Mouse (Mus musculus) neural tube, embryonic 11.5 days (tissue): ENCODE measurements around the gene Itgb3bp. TPM values are rescaled to one million over a fixed set of nuclear protein-coding genes. Genes with fewer than 3 reads are reported as not detected.
A peak's percentile ranks its signal among the peaks of the same experiment; 100 is the strongest.

Experiments used
- ATAC-seq: fragments of 200-750 bp; cut with Nextera tagmentation; 2 replicates; pipeline ENCODE4 v1.8.0; 2017; ENCODE audit warnings: moderate number of reproducible peaks, mild to moderate bottlenecking, moderate TSS enrichment, moderate library complexity; ENCODE audit not compliant: insufficient read depth, low FRiP score, low TSS enrichment
- DNase-seq: peaks from one replicate; pipeline ENCODE4 v3.0.0-alpha.2; 2015; ENCODE audit warnings: low spot score
- H3K27ac ChIP-seq: fragments of 300-500 bp; sonication (generic); 2 replicates; pipeline ENCODE4 v1.5.1; 2014; ENCODE audit warnings: low read depth, mild to moderate bottlenecking, low read length
- H3K27me3 ChIP-seq: fragments of 300-500 bp; sonication (generic); 2 replicates; pipeline ENCODE4 v1.6.1; 2014; ENCODE audit warnings: mild to moderate bottlenecking, low read length, mixed read lengths; ENCODE audit not compliant: control insufficient read depth, insufficient read depth
- H3K36me3 ChIP-seq: fragments of 300-500 bp; sonication (generic); 2 replicates; pipeline ENCODE4 v1.6.1; 2014; ENCODE audit warnings: mild to moderate bottlenecking, low read length, moderate library complexity, mixed read lengths; ENCODE audit not compliant: control insufficient read depth, insufficient read depth
- H3K4me1 ChIP-seq: fragments of 300-500 bp; sonication (generic); 2 replicates; pipeline ENCODE4 v1.6.1; 2014; ENCODE audit warnings: low read length, mixed read lengths; ENCODE audit not compliant: control insufficient read depth, insufficient read depth
- H3K4me2 ChIP-seq: fragments of 300-500 bp; sonication (generic); 2 replicates; pipeline ENCODE4 v1.6.1; 2014; ENCODE audit warnings: low read depth, mild to moderate bottlenecking, moderate library complexity
- H3K4me3 ChIP-seq: fragments of 300-500 bp; sonication (generic); 2 replicates; pipeline ENCODE4 v1.5.1; 2014; ENCODE audit warnings: low read depth, low read length
- H3K9ac ChIP-seq: fragments of 300-500 bp; sonication (generic); 2 replicates; pipeline ENCODE4 v1.6.1; 2014; ENCODE audit warnings: mild to moderate bottlenecking, low read length
- H3K9me3 ChIP-seq: fragments of 300-500 bp; sonication (generic); 2 replicates; pipeline ENCODE4 v1.6.1; 2016; ENCODE audit warnings: low read length; ENCODE audit not compliant: control insufficient read depth
- WGBS: fragments of 180-500 bp; shearing (Covaris S2); extraction: QIAGEN DNeasy Blood & Tissue Kit; methylation state at CpG from one replicate; pipeline ENCODE4 v1.1.7; 2014; 5-methylcytosine and 5-hydroxymethylcytosine counted together
- polyA plus RNA-seq: library from polyadenylated mRNA; unstranded; fragments of >200 nt; fragmentation: Nextera tagmentation; extraction: Ambion mirVana; gene quantifications from 2 replicates; pipeline ENCODE4 v1.2.1, GENCODE M21; 2014

Itgb3bp gene
- polyA plus RNA-seq, 1 experiment from 2014 or later: 44.7 TPM

DNA sequence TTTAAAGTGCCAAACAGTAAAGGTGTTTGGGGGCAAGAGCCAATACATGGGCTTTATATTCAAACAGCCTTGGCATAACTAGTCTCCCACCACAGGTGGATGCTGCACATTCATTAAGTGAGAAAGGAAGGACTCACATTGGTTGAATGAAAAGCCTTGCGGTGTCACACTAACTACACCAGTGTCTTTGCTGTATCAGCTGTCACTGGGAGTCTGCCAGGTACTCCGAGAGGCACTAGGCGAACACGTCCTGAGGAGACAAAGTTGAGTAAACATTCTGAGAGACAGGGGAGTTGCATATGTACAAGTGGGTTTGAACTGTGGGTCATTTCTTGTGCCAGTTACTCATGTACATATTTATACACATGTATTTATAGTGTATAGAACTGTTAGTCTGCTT, 205.3 kb downstream of the Itgb3bp start:
- H3K4me3 ChIP-seq: no peak overlapping the region
- WGBS: 94% methylated on average over 4 of the region's 4 CpGs
- no peaks in the 10 kb centered on the region for H3K9me3 ChIP-seq
- DNase-seq (no peak), ATAC-seq (no peak)
- no peaks in the 10 kb centered on the region for H3K27me3 ChIP-seq
- no peak overlapping the region for H3K9ac ChIP-seq
- no peak overlapping the region for H3K4me2 ChIP-seq
- H3K27ac ChIP-seq: no peak overlapping the region
- no peaks in the 10 kb centered on the region for H3K36me3 ChIP-seq
- no peaks in the 10 kb centered on the region for H3K4me1 ChIP-seq

DNA sequence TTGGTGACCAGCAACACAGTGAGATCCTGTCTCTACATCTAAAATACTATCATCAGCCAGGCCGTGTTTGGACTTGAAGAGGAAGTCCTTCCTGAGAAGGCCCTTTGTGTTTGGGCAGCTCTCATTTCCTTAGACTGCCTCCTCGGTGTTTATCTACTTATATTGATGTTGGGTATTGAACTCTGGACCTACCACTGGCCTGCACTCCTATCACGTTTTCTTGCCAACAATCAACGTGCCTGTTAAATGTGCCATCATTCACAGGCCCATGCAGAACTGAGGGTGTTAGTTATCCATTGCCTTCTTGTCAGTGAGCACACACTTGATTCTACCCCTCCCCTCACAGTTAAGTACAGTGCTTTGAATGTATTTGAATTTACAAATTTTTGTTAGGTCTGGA, 211.7 kb downstream of the Itgb3bp start:
- Histone ChIP-seq H3K36me3 (no peaks in the 10 kb centered on the region), H3K9me3 (no peaks in the 10 kb centered on the region), H3K4me3 (no peak overlapping the region), H3K4me2 (no peak overlapping the region), H3K9ac (no peak overlapping the region), H3K4me1 (no peaks in the 10 kb centered on the region), H3K27ac (no peak overlapping the region), H3K27me3 (no peaks in the 10 kb centered on the region)
- ATAC-seq (no peak), DNase-seq (no peak)
- 84% methylated on average over 4 of the region's 4 CpGs for WGBS

DNA sequence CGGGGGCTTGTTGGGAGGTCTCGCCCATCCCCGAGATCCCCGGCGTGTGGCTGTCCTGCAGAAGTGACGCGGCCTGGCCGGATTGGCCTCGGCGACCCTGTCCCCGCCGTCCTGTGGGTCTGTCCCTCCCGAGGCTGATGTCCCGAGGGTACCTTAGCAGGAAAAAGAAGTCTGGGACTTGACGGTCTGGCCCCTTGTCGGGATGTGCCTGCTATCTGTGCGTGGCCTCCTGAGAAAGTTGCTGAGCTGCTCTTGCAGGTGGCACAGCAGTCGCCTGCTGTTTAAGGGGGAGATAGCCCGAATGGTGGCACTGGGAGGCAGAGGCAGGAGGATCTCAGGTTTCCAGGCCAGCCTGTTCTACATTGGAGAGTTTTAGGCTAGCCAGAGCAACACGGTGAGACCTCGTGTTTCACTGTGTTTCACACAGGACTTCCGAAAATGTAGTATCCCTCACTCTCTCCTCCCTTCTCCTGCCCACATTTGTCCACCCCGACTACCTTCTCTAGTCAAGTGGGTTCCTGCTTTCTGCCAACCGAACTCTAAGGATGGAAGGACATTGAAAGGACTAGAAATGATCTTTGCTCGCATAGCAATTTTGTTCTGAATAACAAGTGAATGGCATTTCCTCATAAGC, 213.7 kb downstream of the Itgb3bp start:
- Histone ChIP-seq H3K27ac (peak overlapping the region; percentile 21; the same call in 1 of the 2 replicates), H3K36me3 (no peaks in the 10 kb centered on the region), H3K4me3 (peak overlapping the region; percentile 54), H3K4me2 (peak overlapping the region; percentile 44), H3K27me3 (no peaks in the 10 kb centered on the region), H3K9me3 (no peaks in the 10 kb centered on the region), H3K4me1 (no peaks in the 10 kb centered on the region), H3K9ac (peak overlapping the region; percentile 74)
- peak; percentile 54 for ATAC-seq
- 29% methylated on average over 25 of the region's 25 CpGs for WGBS
- DNase-seq: no peak

Other genes starting within 250 kb of the Itgb3bp start
- 16.4 and 17.4 TPM in 2 replicates for gene Alg6, start 214.1 kb downstream of the Itgb3bp start, polyA plus RNA-seq
- 19.7 and 23.5 TPM in 2 replicates for gene Efcab7, start 100.6 kb downstream of the Itgb3bp start, polyA plus RNA-seq
- 52.1 and 54.7 TPM in 2 replicates for gene Pgm1, start 399 bp downstream of the Itgb3bp start, polyA plus RNA-seq
- 6.9 and 8.0 TPM in 2 replicates for gene Ror1, start 166.0 kb upstream of the Itgb3bp start, polyA plus RNA-seq